Mouse (Mus musculus) bone marrow, adult 2 months (tissue): ENCODE measurements at regions not wholly inside any gene's neighbourhood (a gene's known extent, or its start where the extent isn't known, plus 50 kb on each side); places are given as distances from the start of the nearest gene placed in this dataset.

Experiments
- CTCF ChIP-seq: fragments of 200-500 bp; IDR thresholded peaks from 2 replicates; pipeline ENCODE4 v1.5.1; 2011; ENCODE audit warnings: low read length, control low read depth; ENCODE audit not compliant: control insufficient read depth, insufficient read depth
- POLR2A ChIP-seq: fragments of 200-500 bp; IDR thresholded peaks from 2 replicates; pipeline ENCODE4 v1.6.1; 2011; ENCODE audit warnings: low read depth, mild to moderate bottlenecking, control low read depth, low read length, borderline replicate concordance; ENCODE audit not compliant: control insufficient read depth

DNA sequence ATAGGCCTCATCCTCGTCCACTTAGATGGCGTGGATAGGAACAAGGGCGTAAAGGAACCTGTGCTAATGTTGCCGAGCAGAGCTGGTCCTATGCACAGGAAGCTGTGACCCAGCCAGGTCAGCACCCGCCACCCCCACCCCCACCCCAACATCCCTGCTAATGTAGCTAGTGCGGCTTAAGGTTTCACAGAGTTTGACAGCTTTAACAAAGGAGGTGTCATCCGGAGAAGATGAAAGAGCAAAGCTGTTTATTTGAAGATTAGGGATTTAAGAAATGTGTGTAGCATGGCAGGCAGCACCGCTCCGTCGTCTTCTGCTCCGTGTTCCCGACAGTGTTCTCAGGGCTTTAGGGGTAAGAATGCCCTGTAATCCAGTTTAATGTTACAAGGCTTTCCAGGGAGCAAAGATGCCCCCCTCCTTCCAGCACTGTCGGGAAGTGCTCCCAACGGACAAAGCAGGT lies 93.5 kb downstream of the Thnsl2 start:
- TF ChIP-seq POLR2A (no peak), CTCF (no peak)
